Mouse (Mus musculus): ENCODE measurements at regions not wholly inside any gene's neighbourhood (a gene's known extent, or its start where the extent isn't known, plus 50 kb on each side); places are given as distances from the start of the nearest gene placed in this dataset.

GRCm38 (mm10) chr10:16990227-16990626, 732.8 kb upstream of the Cited2 start:
- Histone ChIP-seq H3K27ac (ENCODE audit: low read depth) (no peak overlapping the region), H3K4me3 (ENCODE audit: low read depth, low read length) (no peak overlapping the region), H3K4me1 (ENCODE audit: insufficient read depth) (no peaks in the 10 kb centered on the region), H3K9me3 (ENCODE audit: low read length) (no peaks in the 10 kb centered on the region), H3K9ac (replicated peaks) (no peak overlapping the region), H3K36me3 (replicated peaks; ENCODE audit: insufficient read depth, low read length) (no peaks in the 10 kb centered on the region), H3K27me3 (ENCODE audit: insufficient read depth, low read length) (no peaks in the 10 kb centered on the region), H3K4me2 (ENCODE audit: low read depth, low read length) (no peak overlapping the region)
- WGBS (ENCODE audit: insufficient replicate concordance): 56% methylated on average over 1 of the region's 1 CpGs
- TF ChIP-seq EP300 (IDR thresholded peaks at IDR 0.05; ENCODE audit: low read depth): no peak
- DNase-seq: no peak
- no peak for ATAC-seq

GRCm38 (mm10) chr10:16993789-16994188, 729.2 kb upstream of the Cited2 start:
- H3K9me3 ChIP-seq (ENCODE audit: low read length): no peaks in the 10 kb centered on the region
- no peaks in the 10 kb centered on the region for H3K4me1 ChIP-seq (ENCODE audit: insufficient read depth)
- no peaks in the 10 kb centered on the region for H3K36me3 ChIP-seq (replicated peaks; ENCODE audit: insufficient read depth, low read length)
- TF ChIP-seq CTCF (IDR thresholded peaks at IDR 0.05; ENCODE audit: low read depth) (no peak), EP300 (IDR thresholded peaks at IDR 0.05; ENCODE audit: low read depth) (no peak)
- H3K9ac ChIP-seq (replicated peaks): no peak overlapping the region
- no peak overlapping the region for H3K27ac ChIP-seq (ENCODE audit: low read depth)
- no peaks in the 10 kb centered on the region for H3K27me3 ChIP-seq (ENCODE audit: insufficient read depth, low read length)
- H3K4me2 ChIP-seq (ENCODE audit: low read depth, low read length): no peak overlapping the region
- ATAC-seq (no peak), DNase-seq (no peak)
- 56% methylated on average over 2 of the region's 2 CpGs for WGBS (ENCODE audit: insufficient replicate concordance)
- no peak overlapping the region for H3K4me3 ChIP-seq (ENCODE audit: low read depth, low read length)

DNA sequence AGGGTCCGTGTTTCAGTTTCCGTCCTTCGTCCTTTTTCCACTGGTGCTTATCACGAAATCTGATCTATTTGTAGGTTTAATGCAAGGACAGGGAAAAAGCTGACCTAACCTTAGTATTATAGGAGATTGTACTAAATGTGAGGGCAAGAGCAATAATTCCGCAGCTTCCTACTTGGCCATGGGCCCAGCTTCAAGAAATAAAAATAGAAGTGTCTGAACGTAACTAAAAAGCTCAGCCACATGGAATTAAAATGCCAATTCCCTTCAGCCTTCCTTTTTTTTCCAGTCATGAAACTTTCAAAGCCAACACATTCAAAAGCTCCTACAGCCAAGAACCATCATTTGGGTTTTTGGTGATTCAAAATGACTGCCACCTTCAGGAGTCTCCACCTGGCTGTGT, 728.5 kb upstream of the Cited2 start:
- no peak for ATAC-seq
- 73% methylated on average over 6 of the region's 6 CpGs for WGBS (ENCODE audit: insufficient replicate concordance)
- Histone ChIP-seq H3K9me3 (ENCODE audit: low read length) (no peaks in the 10 kb centered on the region), H3K9ac (replicated peaks) (no peak overlapping the region), H3K27ac (ENCODE audit: low read depth) (no peak overlapping the region), H3K4me2 (ENCODE audit: low read depth, low read length) (no peak overlapping the region), H3K27me3 (ENCODE audit: insufficient read depth, low read length) (no peaks in the 10 kb centered on the region), H3K4me3 (ENCODE audit: low read depth, low read length) (no peak overlapping the region), H3K36me3 (replicated peaks; ENCODE audit: insufficient read depth, low read length) (no peaks in the 10 kb centered on the region), H3K4me1 (ENCODE audit: insufficient read depth) (no peaks in the 10 kb centered on the region)
- DNase-seq: no peak
- TF ChIP-seq EP300 (IDR thresholded peaks at IDR 0.05; ENCODE audit: low read depth): no peak
- no peak for TF ChIP-seq CTCF (IDR thresholded peaks at IDR 0.05; ENCODE audit: low read depth)

DNA sequence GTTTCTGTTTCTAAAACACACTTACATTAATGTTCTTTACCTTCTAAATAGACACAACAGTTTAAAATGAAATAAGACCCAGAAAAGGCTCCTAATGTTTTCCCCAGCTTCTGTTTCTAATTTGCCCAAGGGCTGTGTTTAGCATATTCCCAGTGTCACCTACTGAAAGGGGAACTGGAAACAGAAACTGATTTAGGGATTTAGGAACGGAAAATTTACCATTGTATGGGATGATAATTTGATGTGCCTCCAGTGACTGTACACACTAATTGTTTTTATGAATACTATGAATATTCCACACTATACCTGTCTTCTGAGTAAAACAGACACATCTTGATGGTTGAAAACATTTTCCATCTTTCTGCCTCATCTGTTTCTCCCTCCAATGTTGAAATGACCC, 728.0 kb upstream of the Cited2 start:
- 76% methylated on average over 1 of the region's 1 CpGs for WGBS (ENCODE audit: insufficient replicate concordance)
- H3K4me2 ChIP-seq (ENCODE audit: low read depth, low read length): no peak overlapping the region
- no peaks in the 10 kb centered on the region for H3K27me3 ChIP-seq (ENCODE audit: insufficient read depth, low read length)
- no peaks in the 10 kb centered on the region for H3K4me1 ChIP-seq (ENCODE audit: insufficient read depth)
- no peak overlapping the region for H3K27ac ChIP-seq (ENCODE audit: low read depth)
- no peaks in the 10 kb centered on the region for H3K36me3 ChIP-seq (replicated peaks; ENCODE audit: insufficient read depth, low read length)
- DNase-seq: no peak
- no peaks in the 10 kb centered on the region for H3K9me3 ChIP-seq (ENCODE audit: low read length)
- ATAC-seq: no peak
- no peak for TF ChIP-seq EP300 (IDR thresholded peaks at IDR 0.05; ENCODE audit: low read depth)
- TF ChIP-seq CTCF (IDR thresholded peaks at IDR 0.05; ENCODE audit: low read depth): no peak
- no peak overlapping the region for H3K9ac ChIP-seq (replicated peaks)
- no peak overlapping the region for H3K4me3 ChIP-seq (ENCODE audit: low read depth, low read length)

GRCm38 (mm10) chr10:16996820-16997466, 726.1 kb upstream of the Cited2 start:
- no peaks in the 10 kb centered on the region for H3K27me3 ChIP-seq (ENCODE audit: insufficient read depth, low read length)
- H3K36me3 ChIP-seq (replicated peaks; ENCODE audit: insufficient read depth, low read length): no peaks in the 10 kb centered on the region
- no peaks in the 10 kb centered on the region for H3K4me1 ChIP-seq (ENCODE audit: insufficient read depth)
- ATAC-seq (peak; percentile 48; the same call in 1 of the 2 replicates), DNase-seq (peak; percentile 20)
- WGBS (ENCODE audit: insufficient replicate concordance): 48% methylated on average over 6 of the region's 6 CpGs
- TF ChIP-seq CTCF (IDR thresholded peaks at IDR 0.05; ENCODE audit: low read depth) (no peak), EP300 (IDR thresholded peaks at IDR 0.05; ENCODE audit: low read depth) (no peak)
- no peak overlapping the region for H3K27ac ChIP-seq (ENCODE audit: low read depth)
- H3K4me3 ChIP-seq (ENCODE audit: low read depth, low read length): no peak overlapping the region
- H3K4me2 ChIP-seq (ENCODE audit: low read depth, low read length): no peak overlapping the region
- no peaks in the 10 kb centered on the region for H3K9me3 ChIP-seq (ENCODE audit: low read length)
- H3K9ac ChIP-seq (replicated peaks): no peak overlapping the region

DNA sequence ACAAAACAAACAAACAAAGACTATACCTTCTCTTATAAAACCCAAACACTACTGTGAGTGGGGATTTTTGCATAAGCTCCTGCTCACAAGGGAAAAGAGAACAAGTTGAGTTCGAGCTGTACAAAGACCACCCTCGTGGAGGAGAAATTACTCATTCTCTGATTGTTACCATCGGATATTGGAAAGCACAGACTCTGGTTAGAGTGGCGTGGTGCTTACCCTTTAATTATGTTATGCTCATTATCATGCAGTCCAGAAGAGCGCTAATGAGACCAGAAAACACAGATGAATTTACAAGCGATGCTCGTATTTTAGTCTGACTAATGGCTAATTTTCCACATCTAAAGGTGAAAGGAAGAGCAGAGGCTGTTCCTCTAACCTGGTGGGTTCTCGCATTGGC, 721.7 kb upstream of the Cited2 start:
- 75% methylated on average over 8 of the region's 8 CpGs for WGBS (ENCODE audit: insufficient replicate concordance)
- Histone ChIP-seq H3K36me3 (replicated peaks; ENCODE audit: insufficient read depth, low read length) (no peaks in the 10 kb centered on the region), H3K9ac (replicated peaks) (no peak overlapping the region), H3K4me3 (ENCODE audit: low read depth, low read length) (no peak overlapping the region), H3K4me2 (ENCODE audit: low read depth, low read length) (no peak overlapping the region), H3K4me1 (ENCODE audit: insufficient read depth) (no peaks in the 10 kb centered on the region), H3K27ac (ENCODE audit: low read depth) (no peak overlapping the region), H3K27me3 (ENCODE audit: insufficient read depth, low read length) (no peaks in the 10 kb centered on the region), H3K9me3 (ENCODE audit: low read length) (no peaks in the 10 kb centered on the region)
- ATAC-seq: no peak
- DNase-seq: no peak
- no peak for TF ChIP-seq CTCF (IDR thresholded peaks at IDR 0.05; ENCODE audit: low read depth)
- TF ChIP-seq EP300 (IDR thresholded peaks at IDR 0.05; ENCODE audit: low read depth): no peak

All from liver, postnatal 0 days (tissue).